Mouse (Mus musculus): Measurements from ENCODE around the gene Prkca. TPM values are rescaled to one million over a fixed set of nuclear protein-coding genes. Genes with fewer than 3 reads are reported as not detected.

The Prkca gene
- total RNA-seq, 2 experiments from 2014 or later = 166 to 177 TPM

DNA sequence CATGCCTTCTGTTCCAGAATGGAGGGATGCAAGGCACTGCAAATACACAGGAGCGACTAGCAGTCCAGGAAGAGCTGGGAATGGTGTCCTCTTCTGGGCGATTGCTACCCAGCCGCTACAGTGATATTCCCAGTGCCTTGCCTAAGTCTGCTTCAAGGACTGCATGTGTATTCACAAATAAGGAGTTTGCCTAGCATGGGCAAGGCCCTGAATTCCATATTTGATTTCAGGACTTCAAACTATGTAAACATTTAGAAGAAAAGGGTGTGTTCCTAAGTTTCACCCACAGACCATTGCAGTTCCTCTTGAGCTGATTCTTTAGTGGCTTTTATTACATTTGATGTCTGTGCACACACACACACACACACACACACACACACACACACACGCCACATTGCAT is 39.9 kb downstream of the Prkca start:
- intact Hi-C loops (cut with DNase I) = no loop called here
- no peak for DNase-seq (ENCODE audit: low spot score in 2 of 2)

DNA sequence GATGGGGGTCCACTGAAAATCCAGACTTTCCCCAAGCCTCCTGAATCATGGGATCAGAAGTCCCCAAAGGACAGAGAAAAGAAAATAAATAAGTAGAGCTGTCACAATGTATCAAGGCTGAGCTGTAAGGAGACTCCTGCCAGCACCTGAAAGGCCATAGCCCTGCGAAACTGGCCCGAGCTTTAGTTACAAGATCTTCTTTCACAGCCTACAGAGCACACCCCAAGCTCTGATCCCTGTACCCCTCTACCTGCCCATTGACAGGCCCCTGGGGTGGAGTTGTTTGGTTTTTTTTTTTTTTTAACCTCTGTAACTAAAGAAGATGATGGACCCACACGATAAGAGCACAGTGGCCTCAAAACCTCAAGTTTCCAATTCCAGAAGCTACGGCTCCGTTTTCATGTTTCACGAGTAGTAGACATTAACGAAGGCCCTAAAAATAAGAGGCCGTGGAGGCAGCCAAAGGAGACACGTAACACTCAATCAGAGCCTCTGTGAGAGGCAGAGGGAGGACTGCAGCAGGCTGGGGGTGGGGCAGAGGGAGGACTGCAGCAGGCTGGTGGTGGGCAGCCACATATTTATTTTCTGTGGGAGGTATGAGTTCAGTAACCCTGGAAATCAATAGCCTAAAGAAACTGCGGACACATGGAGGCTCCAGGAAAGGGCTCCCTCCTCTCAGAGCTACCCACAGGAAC is 41.8 kb downstream of the Prkca start:
- intact Hi-C loops (cut with DNase I) = no loop called here
- no peak for DNase-seq (ENCODE audit: low spot score in 2 of 2)

- DNase-seq (ENCODE audit: low spot score in 2 of 2) = no peak
- intact Hi-C loops (cut with DNase I) = no loop called here
Measured at GRCm38 (mm10) chr11:108301036-108301435, 42.7 kb downstream of the Prkca start.

- intact Hi-C loops (cut with DNase I) = no loop called here
- no peak for DNase-seq (ENCODE audit: low spot score in 2 of 2)
Measured at GRCm38 (mm10) chr11:108300443-108300842, 43.3 kb downstream of the Prkca start.

DNA sequence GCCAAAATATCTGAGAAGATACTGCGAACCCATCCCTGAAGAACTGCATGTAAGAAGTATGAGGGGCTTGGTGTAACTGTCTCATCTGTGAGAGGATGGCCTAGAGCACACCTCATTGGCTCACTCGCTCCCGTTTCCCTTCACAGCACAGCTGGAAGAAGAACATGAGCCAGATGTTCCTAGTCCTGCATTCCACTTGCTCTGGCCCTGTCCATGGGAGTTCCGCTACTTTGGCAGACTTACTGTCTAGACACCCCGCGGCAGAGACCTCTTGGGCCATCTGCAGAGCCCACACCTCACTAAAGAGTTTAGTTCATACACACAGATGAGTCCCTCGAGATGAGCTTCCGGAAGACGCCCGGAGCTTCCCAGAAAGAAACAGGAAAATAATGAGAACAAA is 43.8 kb downstream of the Prkca start:
- intact Hi-C loops (cut with DNase I) = no loop called here
- no peak for DNase-seq (ENCODE audit: low spot score in 2 of 2)

- intact Hi-C loops (cut with DNase I) = no loop called here
- no peak for DNase-seq (ENCODE audit: low spot score in 2 of 2)
Measured at GRCm38 (mm10) chr11:108297956-108298355, 45.8 kb downstream of the Prkca start.

GRCm38 (mm10) chr11:108295373-108295772 is 48.4 kb downstream of the Prkca start:
- intact Hi-C loops (cut with DNase I) = no loop called here

GRCm38 (mm10) chr11:108294305-108294813 is 49.4 kb downstream of the Prkca start:
- intact Hi-C loops (cut with DNase I) = no loop called here
- no peak for DNase-seq (ENCODE audit: low spot score in 2 of 2)

More at GRCm38 (mm10) chr11:108295373-108295772, 48.4 kb downstream of the Prkca start:
- DNase-seq (ENCODE audit: low spot score in 2 of 2) = no peak

- DNase-seq (ENCODE audit: low spot score in 2 of 2) = no peak
- intact Hi-C loops (cut with DNase I) = no loop called here
Measured at GRCm38 (mm10) chr11:108293843-108294242, 49.9 kb downstream of the Prkca start.

DNA sequence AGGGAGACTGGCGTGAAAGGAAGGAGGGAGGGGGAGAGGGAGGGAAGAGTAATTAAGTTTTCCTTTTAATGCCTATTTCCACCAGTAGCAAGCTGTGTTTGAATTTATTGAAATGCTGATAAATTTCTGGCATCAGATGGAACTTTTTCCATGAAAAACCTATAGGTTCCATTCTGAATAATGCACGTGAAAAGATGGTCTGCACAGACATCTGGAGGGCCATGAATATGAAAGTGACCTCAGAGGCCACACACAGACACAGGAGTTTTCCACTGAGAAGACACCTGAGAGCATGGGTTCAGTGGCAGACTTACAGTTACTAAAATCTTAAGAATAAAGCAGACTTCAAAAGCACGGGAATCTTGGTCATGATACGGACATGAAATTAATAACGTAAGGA is 54.5 kb downstream of the Prkca start:
- no peak for DNase-seq (ENCODE audit: low spot score in 2 of 2)
- intact Hi-C loops (cut with DNase I) = no loop called here

- no peak for DNase-seq (ENCODE audit: low spot score in 2 of 2)
- intact Hi-C loops (cut with DNase I) = no loop called here
Measured at GRCm38 (mm10) chr11:108287321-108287720, 56.4 kb downstream of the Prkca start.

- intact Hi-C loops (cut with DNase I) = no loop called here
- no peak for DNase-seq (ENCODE audit: low spot score in 2 of 2)
Measured at GRCm38 (mm10) chr11:108285046-108285445, 58.7 kb downstream of the Prkca start.

DNA sequence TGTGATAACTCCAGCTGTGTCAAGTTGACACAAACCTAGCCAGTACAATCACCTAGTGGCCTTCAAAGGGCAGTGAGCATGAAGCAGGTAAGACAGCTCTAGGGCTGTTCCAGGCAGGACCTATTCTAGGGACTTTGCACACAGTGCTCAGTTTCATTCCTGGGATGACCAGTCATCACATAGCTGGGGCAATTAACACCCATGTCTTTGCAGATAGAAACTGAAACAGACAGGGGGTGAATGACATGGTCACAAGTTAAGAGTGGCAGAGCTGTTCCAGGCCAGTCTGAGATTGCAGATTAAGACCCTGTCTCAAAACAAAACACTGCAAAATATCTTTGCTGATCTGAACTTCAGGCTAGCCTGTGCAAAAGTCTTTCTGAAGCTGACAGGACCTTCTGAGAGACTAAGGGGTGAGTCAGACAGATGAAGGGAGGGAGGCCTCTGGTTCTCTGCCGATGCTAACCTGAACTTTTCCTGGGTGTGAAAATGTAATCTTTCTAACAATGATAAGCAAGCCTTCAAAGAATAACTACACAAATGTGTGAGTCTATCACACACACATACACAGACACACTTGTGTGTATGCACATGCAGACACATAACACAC is 60.8 kb downstream of the Prkca start:
- DNase-seq (ENCODE audit: low spot score in 2 of 2) = no peak
- intact Hi-C loops (cut with DNase I) = no loop called here

- intact Hi-C loops (cut with DNase I) = no loop called here
Measured at GRCm38 (mm10) chr11:108279748-108280373, 63.9 kb downstream of the Prkca start.

DNA sequence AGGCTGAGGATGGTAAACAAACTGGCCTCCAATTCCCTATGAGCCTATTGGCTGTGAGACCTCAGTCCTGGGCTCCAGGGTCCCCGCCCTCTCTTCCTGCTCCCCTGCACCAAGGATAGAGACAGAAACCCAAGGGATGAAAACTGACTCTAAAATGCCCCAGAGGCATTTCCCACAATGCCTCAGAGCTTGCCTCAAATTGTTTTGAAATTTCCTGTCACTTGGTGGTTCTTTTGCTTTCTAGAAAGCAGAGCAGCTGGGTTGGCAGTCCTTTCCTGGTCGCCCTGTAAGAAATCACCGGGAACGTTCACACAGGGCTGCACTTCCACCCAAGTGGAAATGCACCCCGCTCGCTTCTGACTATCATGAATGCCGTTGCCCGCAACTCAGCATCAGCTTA is 66.6 kb downstream of the Prkca start:
- no peak for DNase-seq (ENCODE audit: low spot score in 2 of 2)
- intact Hi-C loops (cut with DNase I) = no loop called here

More at GRCm38 (mm10) chr11:108279748-108280373, 63.9 kb downstream of the Prkca start:
- DNase-seq (ENCODE audit: low spot score in 2 of 2) = no peak

GRCm38 (mm10) chr11:108276148-108276547 is 67.6 kb downstream of the Prkca start:
- intact Hi-C loops (cut with DNase I) = no loop called here
- no peak for DNase-seq (ENCODE audit: low spot score in 2 of 2)

GRCm38 (mm10) chr11:108274046-108274445 is 69.7 kb downstream of the Prkca start:
- intact Hi-C loops (cut with DNase I) = no loop called here

GRCm38 (mm10) chr11:108273415-108273965 is 70.2 kb downstream of the Prkca start:
- no peak for DNase-seq (ENCODE audit: low spot score in 2 of 2)
- intact Hi-C loops (cut with DNase I) = no loop called here

More at GRCm38 (mm10) chr11:108274046-108274445, 69.7 kb downstream of the Prkca start:
- no peak for DNase-seq (ENCODE audit: low spot score in 2 of 2)

GRCm38 (mm10) chr11:108272601-108273414 is 70.9 kb downstream of the Prkca start:
- DNase-seq (ENCODE audit: low spot score in 2 of 2) = no peak
- intact Hi-C loops (cut with DNase I) = no loop called here

DNA sequence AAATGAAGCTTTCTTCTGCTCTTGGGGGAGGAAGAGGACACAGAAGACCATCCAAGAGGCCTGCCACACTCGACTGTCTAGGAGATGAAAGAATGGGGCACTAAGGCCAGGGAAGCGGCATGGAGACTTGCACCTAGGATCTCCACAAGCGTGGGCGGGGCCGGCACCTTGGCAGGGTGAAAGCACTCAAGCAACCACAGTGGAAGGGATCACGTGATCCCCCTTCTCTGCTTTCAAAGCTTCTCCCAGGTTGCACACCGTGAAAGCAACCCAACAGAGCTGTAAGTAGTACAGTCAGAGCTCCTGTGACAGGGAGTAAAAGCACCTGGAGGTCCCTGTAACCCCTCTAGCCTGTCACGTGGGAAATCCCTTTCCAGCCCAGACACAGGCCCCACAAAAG is 72.4 kb downstream of the Prkca start:
- intact Hi-C loops (cut with DNase I) = no loop called here
- no peak for DNase-seq (ENCODE audit: low spot score in 2 of 2)
